Mouse (Mus musculus) Muller cell, postnatal 12 days (primary cell): ENCODE results near the gene Gm8362.
"Not testable (repeated sequence)": the region's sequence is repeated elsewhere in the genome, so short reads cannot be mapped to it uniquely, and the experiment has no call there.

ENCODE experiments used
- DNase-seq: peaks from one replicate; pipeline ENCODE4 v3.0.0-alpha.2; 2015; ENCODE audit errors: inconsistent ontology term

Gene Gm8362

DNA sequence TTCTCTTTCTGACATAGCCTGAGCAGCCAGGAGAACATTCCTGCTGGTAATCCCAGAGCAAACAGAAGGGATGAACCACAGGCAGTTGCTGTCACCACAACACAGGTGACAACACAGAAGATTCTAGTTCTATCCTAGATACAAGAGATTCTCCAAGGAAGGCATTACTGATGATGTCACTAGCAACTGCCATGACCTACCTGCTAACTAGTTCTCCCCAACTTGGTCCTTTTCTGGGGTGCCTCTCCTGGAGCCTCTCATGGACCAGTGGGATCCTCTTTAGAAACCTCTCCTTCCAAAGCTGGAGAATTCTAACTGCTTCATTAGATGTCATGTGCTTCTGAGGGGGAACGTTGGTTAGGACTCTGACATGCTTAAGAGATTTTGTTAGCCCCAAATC lies at the start of gene Gm8362:
TSS of gene Gm8362 (minus strand) at position 101 of the 400 bp plus-strand sequence.
- DNase-seq, result not testable (repeated sequence)

DNA sequence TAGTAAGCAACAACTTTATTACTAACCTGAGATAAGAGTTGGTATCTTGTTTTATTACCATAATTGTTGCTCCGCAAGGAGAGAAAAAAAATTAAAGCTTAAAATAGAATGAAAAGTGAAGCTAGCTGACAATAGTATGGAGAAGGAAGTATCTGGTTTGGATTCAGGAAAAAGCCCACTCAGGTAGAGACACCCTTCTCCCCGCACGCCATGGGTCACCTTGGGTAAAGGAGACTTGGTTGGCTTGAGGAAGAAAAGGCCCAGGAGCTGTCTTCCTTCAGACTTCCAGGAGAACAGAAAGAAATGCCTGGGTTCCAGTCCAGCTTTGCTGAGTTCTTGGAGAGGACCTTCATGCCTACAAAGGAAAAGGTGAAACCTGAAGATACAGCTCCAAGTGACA lies 49.1 kb upstream of the Gm8362 start:
- not testable (repeated sequence) for DNase-seq

DNA sequence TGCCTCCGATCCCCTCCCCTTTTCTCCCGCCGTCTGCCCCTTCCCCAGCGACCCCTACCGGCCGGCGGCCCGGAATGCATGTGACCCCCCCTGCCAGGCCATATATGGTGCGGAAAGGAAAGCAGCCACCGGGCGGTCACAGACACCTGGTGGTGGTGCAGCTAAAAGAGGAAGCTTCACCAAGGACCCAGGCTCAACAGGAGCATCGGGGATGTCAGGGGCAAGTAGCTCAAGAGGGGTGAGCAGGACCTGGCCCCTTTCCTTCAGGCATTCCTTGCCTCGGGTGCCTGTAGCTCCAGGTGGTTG lies 17.0 kb downstream of the Gm8362 start:
- DNase-seq, result not testable (repeated sequence)

DNA sequence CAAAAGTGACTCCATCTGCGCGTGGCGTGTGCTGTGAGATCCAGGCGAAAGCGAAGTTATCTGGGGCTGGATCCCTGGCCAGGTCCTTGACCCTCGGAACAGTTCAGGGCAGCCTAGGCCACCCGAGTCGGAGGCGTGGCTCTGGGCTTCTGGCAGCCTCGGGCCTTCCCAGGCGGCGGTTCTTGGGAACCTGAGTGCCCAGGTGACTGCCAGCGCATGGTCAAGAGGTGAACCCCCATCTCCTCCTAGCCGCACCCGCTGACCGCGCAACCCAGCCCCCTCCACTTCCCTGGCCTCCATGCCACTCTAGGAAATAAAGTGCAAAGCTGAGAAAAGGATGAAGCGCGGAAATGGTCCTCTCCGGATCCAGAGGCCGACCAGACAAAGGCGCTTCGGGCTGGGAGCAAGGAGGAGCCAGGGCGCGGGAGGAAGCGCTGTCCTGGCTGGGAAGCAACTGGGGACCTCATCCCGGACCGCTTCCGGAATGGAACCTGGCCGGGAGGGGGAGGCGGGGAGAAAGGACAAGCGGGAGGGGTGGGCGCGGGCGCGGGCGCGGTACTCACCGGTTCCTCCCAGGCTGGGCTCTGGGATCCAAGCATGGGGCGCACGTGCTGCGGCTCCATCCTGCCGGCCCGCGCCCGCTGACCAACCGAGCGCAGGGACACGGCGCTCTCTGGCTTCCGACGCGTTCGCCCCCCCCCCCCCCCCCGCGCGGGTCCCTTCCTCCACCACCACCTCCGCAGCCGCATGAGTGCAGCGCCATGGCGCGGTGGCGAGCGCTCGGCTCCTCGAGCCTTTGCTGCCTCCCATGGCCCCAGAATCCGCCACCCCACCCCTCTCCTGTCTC lies 17.6 kb downstream of the Gm8362 start:
- peak; percentile 1 for DNase-seq

DNA sequence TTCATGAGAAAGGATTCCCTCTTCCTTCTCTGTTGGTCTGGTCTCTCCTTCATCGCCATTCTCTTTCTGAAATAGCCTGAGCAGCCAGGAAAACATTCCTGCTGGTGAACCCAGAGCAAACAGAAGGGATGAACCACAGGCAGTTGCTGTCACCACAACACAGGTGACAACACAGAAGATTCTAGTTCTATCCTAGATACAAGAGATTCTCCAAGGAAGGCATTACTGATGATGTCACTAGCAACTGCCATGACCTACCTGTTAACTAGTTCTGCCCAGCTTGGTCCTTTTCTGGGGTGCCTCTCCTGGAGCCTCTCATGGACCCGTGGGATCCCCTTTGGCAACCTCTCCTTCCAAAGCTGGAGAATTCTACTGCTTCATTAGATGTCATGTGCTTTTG lies 32.0 kb downstream of the Gm8362 start, which contains the start of gene Gm3636:
TSS of gene Gm3636 (minus strand) at position 101 of the 400 bp plus-strand sequence.
- DNase-seq, result not testable (repeated sequence)

DNA sequence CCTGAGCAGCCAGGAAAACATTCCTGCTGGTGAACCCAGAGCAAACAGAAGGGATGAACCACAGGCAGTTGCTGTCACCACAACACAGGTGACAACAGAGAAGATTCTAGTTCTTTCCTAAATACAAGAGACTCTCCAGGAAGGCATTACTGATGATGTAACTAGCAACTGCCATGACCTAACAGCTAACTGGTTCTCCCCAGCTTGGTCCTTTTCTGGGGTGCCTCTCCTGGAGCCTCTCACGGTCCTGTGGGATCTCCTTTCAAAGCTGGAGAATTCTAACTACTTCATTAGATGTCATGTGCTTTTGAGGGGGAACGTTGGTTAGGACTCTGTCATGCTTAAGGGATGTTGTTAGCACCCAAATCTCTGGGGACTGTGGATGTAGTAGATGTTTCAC lies 54.1 kb downstream of the Gm8362 start, which contains the start of gene Gm8050:
TSS of gene Gm8050 (minus strand) at position 101 of the 400 bp plus-strand sequence.
- not testable (repeated sequence) for DNase-seq
